Mouse (Mus musculus) hindbrain, embryonic 16.5 days (tissue): ENCODE measurements around the gene Magi1. TPM values are rescaled to one million over a fixed set of nuclear protein-coding genes. Genes with fewer than 3 reads are reported as not detected.
"Not testable (repeated sequence)": the region's sequence is repeated elsewhere in the genome, so short reads cannot be mapped to it uniquely, and the experiment has no call there.

Source experiments
- ATAC-seq: fragments of 200-750 bp; cut with Nextera tagmentation; 2 replicates; pipeline ENCODE4 v1.8.0; 2017; ENCODE audit warnings: moderate TSS enrichment, moderate library complexity
- H3K27ac ChIP-seq: fragments of 300-500 bp; sonication (generic); 2 replicates; pipeline ENCODE4 v1.5.1; 2014; ENCODE audit warnings: low read depth, mild to moderate bottlenecking, control low read depth, low read length, moderate library complexity
- H3K27me3 ChIP-seq: fragments of 300-500 bp; sonication (generic); replicated peaks from 2 replicates; pipeline ENCODE4 v1.6.1; 2014; ENCODE audit warnings: low read length; ENCODE audit not compliant: control insufficient read depth, insufficient read depth
- H3K36me3 ChIP-seq: fragments of 300-500 bp; sonication (generic); 2 replicates; pipeline ENCODE4 v1.6.1; 2014; ENCODE audit warnings: mild to moderate bottlenecking, low read length, moderate library complexity, mixed read lengths; ENCODE audit not compliant: control insufficient read depth, insufficient read depth
- H3K4me1 ChIP-seq: fragments of 300-500 bp; sonication (generic); 2 replicates; pipeline ENCODE4 v1.6.1; 2014; ENCODE audit warnings: low read depth, low read length; ENCODE audit not compliant: control insufficient read depth, insufficient read depth
- H3K4me2 ChIP-seq: fragments of 300-500 bp; sonication (generic); 2 replicates; pipeline ENCODE4 v1.6.1; 2014; ENCODE audit warnings: mild to moderate bottlenecking, low read length, control low read depth, moderate library complexity
- H3K4me3 ChIP-seq: fragments of 300-500 bp; sonication (generic); 2 replicates; pipeline ENCODE4 v1.5.1; 2014; ENCODE audit warnings: mild to moderate bottlenecking, low read length, control low read depth, moderate library complexity
- H3K9ac ChIP-seq: fragments of 300-500 bp; sonication (generic); 2 replicates; pipeline ENCODE4 v1.6.1; 2014; ENCODE audit warnings: low read depth, mild to moderate bottlenecking, control low read depth, low read length, moderate library complexity
- H3K9me3 ChIP-seq: fragments of 300-500 bp; sonication (generic); 2 replicates; pipeline ENCODE4 v1.6.1; 2014; ENCODE audit warnings: mild to moderate bottlenecking, low read length, moderate library complexity; ENCODE audit not compliant: control insufficient read depth
- WGBS: fragments of 180-500 bp; shearing (Covaris S2); extraction: QIAGEN DNeasy Blood & Tissue Kit; methylation state at CpG from one replicate; pipeline ENCODE4 v1.1.7; 2014; 5-methylcytosine and 5-hydroxymethylcytosine counted together
- polyA plus RNA-seq: library from polyadenylated mRNA; unstranded; fragments of >200 nt; fragmentation: Nextera tagmentation; extraction: Ambion mirVana; gene quantifications from 2 replicates; pipeline ENCODE4 v1.2.1, GENCODE M21; 2015

The Magi1 gene
- polyA plus RNA-seq, 1 experiment from 2014 or later = 27.7 TPM

GRCm38 (mm10) chr6:93657187-93657974 lies 626.3 kb downstream of the Magi1 start:
- Histone ChIP-seq H3K4me3 (no peak overlapping the region), H3K27ac (no peak overlapping the region), H3K36me3 (no peaks in the 10 kb centered on the region), H3K9ac (no peak overlapping the region), H3K4me1 (no peaks in the 10 kb centered on the region), H3K9me3 (no peaks in the 10 kb centered on the region), H3K4me2 (no peak overlapping the region), H3K27me3 (no peaks in the 10 kb centered on the region)
- ATAC-seq = no peak
- 38% methylated on average over 13 of the region's 13 CpGs for WGBS

- H3K4me3 ChIP-seq = no peak overlapping the region
- WGBS = 81% methylated on average over 8 of the region's 8 CpGs
- ATAC-seq = no peak
- no peaks in the 10 kb centered on the region for H3K4me1 ChIP-seq
- H3K4me2 ChIP-seq = no peak overlapping the region
- H3K27me3 ChIP-seq = no peaks in the 10 kb centered on the region
- H3K36me3 ChIP-seq = no peaks in the 10 kb centered on the region
- H3K27ac ChIP-seq = no peak overlapping the region
- H3K9me3 ChIP-seq = no peaks in the 10 kb centered on the region
- no peak overlapping the region for H3K9ac ChIP-seq
Measured at GRCm38 (mm10) chr6:93648581-93649230, 635.0 kb downstream of the Magi1 start.

- H3K27ac ChIP-seq, ATAC-seq, H3K4me3 ChIP-seq, H3K9ac ChIP-seq, H3K4me1 ChIP-seq, H3K9me3 ChIP-seq, H3K4me2 ChIP-seq, H3K36me3 ChIP-seq, H3K27me3 ChIP-seq: not testable (repeated sequence)
- WGBS = 72% methylated on average over 5 of the region's 5 CpGs
Measured at GRCm38 (mm10) chr6:93629735-93630291, 653.9 kb downstream of the Magi1 start.

- 95% methylated on average over 5 of the region's 5 CpGs for WGBS
- no peaks in the 10 kb centered on the region for H3K9me3 ChIP-seq
- H3K9ac ChIP-seq = no peak overlapping the region
- H3K27ac ChIP-seq = no peak overlapping the region
- no peaks in the 10 kb centered on the region for H3K4me1 ChIP-seq
- H3K27me3 ChIP-seq = no peaks in the 10 kb centered on the region
- H3K36me3 ChIP-seq = no peaks in the 10 kb centered on the region
- no peak overlapping the region for H3K4me2 ChIP-seq
- H3K4me3 ChIP-seq = no peak overlapping the region
- ATAC-seq = no peak
Measured at GRCm38 (mm10) chr6:93627200-93627599, 656.5 kb downstream of the Magi1 start.

Other genes starting within 250 kb of the Magi1 start
- gene Slc25a26, start 216.4 kb upstream of the Magi1 start, polyA plus RNA-seq = 9.4 and 11.9 TPM in 2 replicates